28 mouse cellular contexts compared by ENCODE assay signal in the genomic region with DNA sequence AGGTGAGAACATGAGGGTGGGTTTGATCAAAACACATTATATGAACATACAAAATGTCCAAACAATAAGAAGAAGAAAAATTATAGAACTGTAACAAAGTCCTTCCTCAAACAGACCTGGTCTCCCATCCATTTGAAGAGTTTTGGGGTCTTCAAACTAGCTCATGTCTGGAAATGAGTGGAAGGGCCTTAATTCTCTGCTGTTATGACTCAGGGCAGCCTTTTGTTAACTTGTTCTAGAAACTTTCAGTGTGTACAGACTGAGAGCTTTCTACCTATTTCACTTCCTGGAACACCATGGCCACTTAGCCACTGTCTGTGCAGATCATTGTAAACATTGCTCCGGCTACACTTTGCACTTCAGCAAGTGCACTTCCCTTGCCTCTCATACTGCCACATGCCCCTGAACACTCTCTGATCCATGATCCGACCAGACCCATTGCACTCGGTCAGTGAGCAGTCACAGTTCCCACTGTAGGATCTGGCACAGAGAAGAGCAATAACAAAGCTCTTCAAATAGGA. TPM values are rescaled to one million over a fixed set of nuclear protein-coding genes. Genes with fewer than 3 reads are reported as not detected.
"Had no signal": no experiment of that assay in that cellular context is flagged by ENCODE, and none has a peak within 500 bp of the region (broad histone marks: within the 10 kb centered on the region; RNA-seq: fewer than 3 reads in every experiment).

No protein-coding gene starts in this region.

- DNase-seq: kidney, adult 2 months; kidney, postnatal 25 days; layer of hippocampus, adult 9-11 months; lung, embryonic 14.5 days; right cerebral cortex, adult 18-20 months; right cerebral cortex, postnatal 14 days; right cerebral cortex, postnatal 4 days; spleen, adult 18-20 months; thymus, adult 2 months; thymus, postnatal 14 days had no signal

- H3K9me3 ChIP-seq: midbrain, embryonic 15.5 days; neural tube, embryonic 12.5 days; neural tube, embryonic 15.5 days; stomach, embryonic 15.5 days had no signal

- H3K4me1 ChIP-seq: midbrain, embryonic 12.5 days; midbrain, embryonic 15.5 days; neural tube, embryonic 12.5 days; neural tube, embryonic 15.5 days; stomach, embryonic 15.5 days had no signal

- H3K27me3 ChIP-seq: midbrain, embryonic 12.5 days; midbrain, embryonic 15.5 days; neural tube, embryonic 12.5 days; neural tube, embryonic 15.5 days; stomach, embryonic 15.5 days had no signal

- H3K9ac ChIP-seq: liver, embryonic 14.5 days; lung, embryonic 14.5 days; midbrain, embryonic 12.5 days; midbrain, embryonic 15.5 days; neural tube, embryonic 12.5 days; neural tube, embryonic 15.5 days; stomach, embryonic 15.5 days had no signal

- H3K4me3 ChIP-seq: layer of hippocampus, adult 2 months; midbrain, embryonic 12.5 days; midbrain, embryonic 15.5 days; neural tube, embryonic 12.5 days; neural tube, embryonic 15.5 days; stomach, embryonic 15.5 days had no signal

- H3K4me2 ChIP-seq: lung, embryonic 14.5 days; midbrain, embryonic 12.5 days; midbrain, embryonic 15.5 days; neural tube, embryonic 12.5 days; neural tube, embryonic 15.5 days; stomach, embryonic 15.5 days had no signal

- ATAC-seq: lung, postnatal 0 days; midbrain, embryonic 15.5 days had no signal

- H3K27ac ChIP-seq: kidney, postnatal 0 days; layer of hippocampus, adult 2 months; liver, embryonic 14.5 days; macrophage; midbrain, embryonic 12.5 days; midbrain, embryonic 15.5 days; neural tube, embryonic 12.5 days; neural tube, embryonic 15.5 days; stomach, embryonic 15.5 days had no signal

- H3K36me3 ChIP-seq: midbrain, embryonic 12.5 days; midbrain, embryonic 15.5 days; neural tube, embryonic 12.5 days; neural tube, embryonic 15.5 days; stomach, embryonic 15.5 days had no signal

RNA-seq across cellular contexts. Expression of gene Hsd17b6, which starts 4.1 kb away (rescaled TPM):
- total RNA-seq: layer of hippocampus, adult 2 months; layer of hippocampus, postnatal 25 days; left cerebral cortex, adult 18-20 months; left cerebral cortex, postnatal 25 days; megakaryocyte, adult 5-6 weeks had no signal
- polyA plus RNA-seq: intestine, embryonic 14.5 days; kidney, adult 2 months; kidney, embryonic 14.5 days; kidney, postnatal 0 days; limb, embryonic 11.5 days; limb, embryonic 14.5 days; liver, embryonic 14.5 days; lung, embryonic 14.5 days; lung, postnatal 0 days; macrophage; midbrain, embryonic 12.5 days; midbrain, embryonic 15.5 days; neural tube, embryonic 12.5 days; neural tube, embryonic 15.5 days; stomach, embryonic 15.5 days had no signal
